Mouse (Mus musculus) neural tube, embryonic 15.5 days (tissue): ENCODE data around the gene Irak4. TPM values are rescaled to one million over a fixed set of nuclear protein-coding genes. Genes with fewer than 3 reads are reported as not detected.

Source experiments
- ATAC-seq: fragments of 200-750 bp; cut with Nextera tagmentation; 2 replicates; pipeline ENCODE4 v1.8.0; 2017; ENCODE audit warnings: mild to moderate bottlenecking, moderate TSS enrichment, moderate library complexity; ENCODE audit not compliant: low FRiP score
- H3K27ac ChIP-seq: fragments of 300-500 bp; sonication (generic); replicated peaks from 2 replicates; pipeline ENCODE4 v1.5.1; 2015; ENCODE audit warnings: mild to moderate bottlenecking, inconsistent platforms
- H3K27me3 ChIP-seq: fragments of 300-500 bp; sonication (generic); replicated peaks from 2 replicates; pipeline ENCODE4 v1.6.1; 2015; ENCODE audit warnings: inconsistent platforms
- H3K36me3 ChIP-seq: fragments of 300-500 bp; sonication (generic); 2 replicates; pipeline ENCODE4 v1.6.1; 2015; ENCODE audit warnings: inconsistent platforms
- H3K4me1 ChIP-seq: fragments of 300-500 bp; sonication (generic); 2 replicates; pipeline ENCODE4 v1.6.1; 2015; ENCODE audit warnings: inconsistent platforms
- H3K4me2 ChIP-seq: fragments of 300-500 bp; sonication (generic); 2 replicates; pipeline ENCODE4 v1.6.1; 2015; ENCODE audit warnings: inconsistent platforms, mild to moderate bottlenecking, moderate library complexity
- H3K4me3 ChIP-seq: fragments of 300-500 bp; sonication (generic); replicated peaks from 2 replicates; pipeline ENCODE4 v1.5.1; 2015; ENCODE audit warnings: mild to moderate bottlenecking, inconsistent platforms
- H3K9ac ChIP-seq: fragments of 300-500 bp; sonication (generic); replicated peaks from 2 replicates; pipeline ENCODE4 v1.6.1; 2015; ENCODE audit warnings: mild to moderate bottlenecking, inconsistent platforms
- H3K9me3 ChIP-seq: fragments of 300-500 bp; sonication (generic); replicated peaks from 2 replicates; pipeline ENCODE4 v1.6.1; 2016; ENCODE audit warnings: inconsistent platforms
- WGBS: fragments of 180-500 bp; shearing (Covaris S2); methylation state at CpG from one replicate; pipeline ENCODE4 v1.1.7; 2015; ENCODE audit warnings: mixed read lengths; 5-methylcytosine and 5-hydroxymethylcytosine counted together
- polyA plus RNA-seq: library from polyadenylated mRNA; unstranded; fragments of >200 nt; fragmentation: Nextera tagmentation; extraction: Ambion mirVana; gene quantifications from 2 replicates; pipeline ENCODE4 v1.2.1, GENCODE M21; 2015

Irak4 gene
- polyA plus RNA-seq, 1 experiment from 2014 or later = 2.0 TPM

DNA sequence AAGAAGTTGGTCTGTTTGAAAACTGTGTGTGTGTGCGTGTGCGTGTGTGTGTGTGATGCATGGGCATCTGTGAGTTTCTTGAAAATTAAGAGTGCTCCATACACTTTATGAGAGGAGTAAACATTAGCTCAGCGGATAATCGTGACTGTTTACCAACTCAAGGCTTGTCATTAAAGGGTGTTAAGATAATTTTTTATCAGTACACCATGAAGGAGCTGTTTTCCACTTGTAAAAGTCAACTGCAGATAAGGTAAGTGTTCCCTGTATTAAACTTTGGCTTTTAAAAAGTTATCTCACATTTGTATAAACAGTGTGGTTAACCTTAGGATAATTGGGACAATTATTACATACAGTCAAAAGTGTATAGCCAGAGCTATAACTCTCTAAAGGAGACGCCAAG lies 11.1 kb upstream of the Irak4 start:
- Histone ChIP-seq H3K27me3 (no peaks in the 10 kb centered on the region), H3K4me3 (no peak overlapping the region), H3K4me1 (no peaks in the 10 kb centered on the region), H3K36me3 (peaks cover 2% of the 10 kb centered on the region; the same call in 1 of the 2 replicates), H3K9me3 (no peaks in the 10 kb centered on the region), H3K4me2 (no peak overlapping the region), H3K9ac (no peak overlapping the region), H3K27ac (no peak overlapping the region)
- 95% methylated on average over 5 of the region's 5 CpGs for WGBS
- no peak for ATAC-seq

DNA sequence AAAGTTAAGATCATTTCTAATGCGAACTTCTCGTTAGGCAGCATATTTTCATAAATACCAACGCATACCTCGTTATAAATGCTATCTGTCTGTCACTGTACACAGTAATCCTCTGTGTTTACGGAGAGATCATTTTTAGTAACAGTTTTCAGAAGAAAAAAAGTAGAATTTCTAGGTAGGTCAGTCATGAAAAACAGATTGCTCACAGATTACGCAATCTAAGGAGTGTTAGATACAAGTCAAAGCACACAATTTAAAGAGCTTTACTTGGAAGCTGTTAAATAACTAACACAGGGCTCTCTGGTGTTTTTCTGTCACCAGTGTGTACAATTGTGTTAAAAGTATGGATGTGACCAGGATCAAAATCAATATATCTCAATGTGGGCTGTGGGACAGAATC lies 10.5 kb upstream of the Irak4 start:
- Histone ChIP-seq H3K9ac (no peak overlapping the region), H3K4me2 (no peak overlapping the region), H3K4me3 (no peak overlapping the region), H3K27me3 (no peaks in the 10 kb centered on the region), H3K27ac (no peak overlapping the region), H3K36me3 (peaks cover 2% of the 10 kb centered on the region; the same call in 1 of the 2 replicates), H3K4me1 (no peaks in the 10 kb centered on the region), H3K9me3 (no peaks in the 10 kb centered on the region)
- 93% methylated on average over 6 of the region's 6 CpGs for WGBS
- ATAC-seq = no peak

DNA sequence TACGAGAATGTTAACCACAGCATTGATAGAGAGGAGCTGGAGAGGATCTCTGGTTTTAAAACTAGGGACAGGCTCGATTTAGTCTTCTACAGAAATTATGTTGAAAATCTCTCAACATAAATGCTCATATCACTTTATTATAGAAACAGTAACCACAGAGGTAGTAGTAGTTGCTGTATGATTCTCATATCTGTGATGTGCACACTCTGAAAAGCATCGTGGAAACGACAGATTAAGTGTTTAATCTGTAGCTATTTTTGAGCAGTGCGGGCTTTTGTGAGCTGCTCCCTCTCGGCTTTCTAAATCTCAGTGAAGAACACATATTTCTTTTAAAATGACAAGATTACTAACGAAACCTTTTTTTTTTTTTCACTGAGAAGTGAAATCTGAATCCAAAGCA lies 7.9 kb upstream of the Irak4 start:
- 90% methylated on average over 7 of the region's 7 CpGs for WGBS
- H3K36me3 ChIP-seq = peaks cover 2% of the 10 kb centered on the region; the same call in 1 of the 2 replicates
- ATAC-seq = no peak
- H3K9ac ChIP-seq = no peak overlapping the region
- H3K9me3 ChIP-seq = no peaks in the 10 kb centered on the region
- no peaks in the 10 kb centered on the region for H3K27me3 ChIP-seq
- H3K4me1 ChIP-seq = no peaks in the 10 kb centered on the region
- H3K27ac ChIP-seq = no peak overlapping the region
- H3K4me2 ChIP-seq = no peak overlapping the region
- no peak overlapping the region for H3K4me3 ChIP-seq

DNA sequence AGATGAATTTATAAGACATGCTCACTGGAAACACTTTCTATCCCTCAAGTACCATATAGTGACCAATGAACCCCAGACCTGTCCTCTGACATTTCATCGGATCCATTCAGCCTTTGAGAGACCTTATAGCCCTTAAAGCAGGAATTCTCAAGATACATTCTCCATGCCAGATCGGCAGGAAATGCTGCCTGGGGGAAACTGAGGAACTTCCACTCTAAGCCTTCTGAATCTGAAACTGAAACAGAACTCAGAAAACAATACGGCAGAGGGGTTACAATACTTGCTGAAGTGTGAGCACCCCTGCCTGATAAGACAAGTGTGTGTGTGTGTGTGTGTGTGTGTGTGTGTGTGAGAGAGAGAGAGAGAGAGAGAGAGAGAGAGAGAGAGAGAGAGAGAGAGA lies 4.1 kb upstream of the Irak4 start:
- no peaks in the 10 kb centered on the region for H3K9me3 ChIP-seq
- no peak overlapping the region for H3K27ac ChIP-seq
- WGBS = 93% methylated on average over 3 of the region's 3 CpGs
- no peaks in the 10 kb centered on the region for H3K27me3 ChIP-seq
- no peak overlapping the region for H3K4me3 ChIP-seq
- H3K4me1 ChIP-seq = peaks cover 11% of the 10 kb centered on the region; the same call in 1 of the 2 replicates
- no peak overlapping the region for H3K9ac ChIP-seq
- no peak for ATAC-seq
- H3K4me2 ChIP-seq = no peak overlapping the region
- H3K36me3 ChIP-seq = no peaks in the 10 kb centered on the region

DNA sequence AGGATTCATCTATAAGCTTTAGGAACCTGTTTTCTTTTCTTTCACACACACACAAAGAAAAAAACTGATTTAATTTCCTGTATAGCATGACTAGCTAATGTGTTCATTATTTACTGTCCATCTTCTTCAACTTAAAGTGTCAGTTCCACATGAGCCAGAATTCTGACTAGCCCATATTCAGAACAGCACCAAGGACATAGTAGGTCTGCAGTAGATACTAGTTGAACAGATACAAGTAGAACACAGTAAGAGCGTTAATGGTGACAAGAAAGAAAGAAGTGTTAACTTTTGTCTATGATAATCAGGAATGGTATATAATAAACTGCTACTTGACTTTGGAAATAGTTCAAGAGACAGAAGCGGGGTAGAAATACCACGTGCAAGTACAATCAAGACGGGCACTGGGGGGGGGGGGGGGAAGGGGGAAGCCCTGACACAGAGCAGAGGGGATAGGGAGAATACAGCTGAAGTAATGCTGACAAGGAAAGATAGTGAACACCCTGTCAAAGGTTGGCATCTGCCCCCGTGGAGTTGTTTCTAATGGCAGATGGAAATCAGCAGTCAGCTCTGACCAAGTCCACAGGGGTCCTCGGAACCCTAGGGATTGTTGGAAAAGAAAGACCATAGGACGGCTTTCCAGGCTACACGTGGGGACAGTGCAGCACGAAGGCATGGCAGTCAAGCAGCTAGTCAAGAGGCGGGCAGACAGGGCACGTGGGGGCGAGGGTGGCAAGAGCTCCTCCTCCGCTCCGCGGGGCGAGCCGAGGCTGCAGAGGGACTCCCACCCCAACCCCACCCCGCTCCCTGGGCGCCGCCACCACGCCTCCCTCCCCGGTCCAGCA lies 655 bp upstream of the Irak4 start:
- no peaks in the 10 kb centered on the region for H3K9me3 ChIP-seq
- ATAC-seq = peak; percentile 92
- H3K4me3 ChIP-seq = peak overlapping the region; percentile 92
- H3K4me2 ChIP-seq = peak overlapping the region; percentile 88
- H3K9ac ChIP-seq = peak overlapping the region; percentile 70
- no peaks in the 10 kb centered on the region for H3K36me3 ChIP-seq
- H3K27ac ChIP-seq = peak overlapping the region; percentile 77
- H3K4me1 ChIP-seq = peaks cover 12% of the 10 kb centered on the region; the same call in 1 of the 2 replicates
- no peaks in the 10 kb centered on the region for H3K27me3 ChIP-seq
- 11% methylated on average over 16 of the region's 22 CpGs for WGBS

DNA sequence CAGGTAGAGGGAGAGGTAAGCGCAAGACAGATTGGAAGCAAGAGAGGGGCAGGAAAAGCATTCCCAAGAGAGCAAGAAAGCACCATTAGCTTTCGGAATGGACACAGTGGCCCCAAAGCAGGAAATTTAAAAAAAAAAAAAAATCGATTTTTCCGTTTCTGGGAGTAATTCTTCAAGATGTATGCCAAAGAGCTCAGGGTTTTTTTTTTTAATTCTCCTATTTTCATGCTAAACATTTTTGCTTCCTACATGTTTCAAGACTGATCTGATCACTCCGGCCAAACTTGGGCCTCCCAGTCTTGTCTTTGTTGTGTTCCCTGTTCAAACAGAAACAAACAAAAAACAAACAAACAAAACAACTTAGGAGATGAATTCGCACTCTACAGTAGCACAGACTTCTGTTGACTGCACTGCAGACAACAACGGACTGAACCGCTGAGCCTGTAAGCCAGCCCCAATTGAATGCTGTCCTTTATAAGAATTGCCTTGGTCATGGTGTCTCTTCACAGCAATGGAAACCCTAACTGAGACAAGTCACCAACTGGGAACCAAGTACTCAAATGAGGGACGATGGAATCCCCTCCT lies 701 bp downstream of the Irak4 start:
- Histone ChIP-seq H3K36me3 (no peaks in the 10 kb centered on the region), H3K27me3 (no peaks in the 10 kb centered on the region), H3K9me3 (no peaks in the 10 kb centered on the region), H3K4me2 (peak overlapping the region; percentile 88), H3K27ac (peak overlapping the region; percentile 77), H3K4me3 (peak overlapping the region; percentile 92), H3K9ac (peak overlapping the region; percentile 70), H3K4me1 (peaks cover 12% of the 10 kb centered on the region; the same call in 1 of the 2 replicates)
- ATAC-seq = no peak
- 38% methylated on average over 9 of the region's 9 CpGs for WGBS

DNA sequence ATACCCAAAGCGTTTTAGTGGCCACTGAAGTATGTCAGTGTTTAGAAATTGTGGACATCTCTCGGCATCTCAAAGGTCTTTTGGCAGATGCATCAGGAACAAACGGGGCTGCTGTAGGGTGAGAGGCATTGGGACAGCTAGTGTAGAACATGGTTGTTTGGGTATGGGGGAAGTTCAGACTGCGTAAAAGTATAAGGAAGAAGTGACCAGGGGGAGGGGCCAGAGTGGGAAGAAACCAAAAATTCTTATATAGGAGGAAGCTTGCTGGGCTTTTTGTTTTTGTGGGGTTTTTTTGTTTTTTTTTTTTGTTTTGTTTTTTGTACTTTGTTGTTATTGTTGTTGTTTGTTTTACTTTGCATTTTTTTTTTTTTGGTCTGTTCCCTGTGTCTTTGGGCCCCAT lies 1.4 kb downstream of the Irak4 start:
- ATAC-seq = no peak
- Histone ChIP-seq H3K36me3 (0 out of 2 replicates have a peak, but pooled peaks cover under 1% of the 10 kb centered on the region), H3K4me3 (no peak overlapping the region), H3K27ac (no peak overlapping the region), H3K9me3 (no peaks in the 10 kb centered on the region), H3K27me3 (no peaks in the 10 kb centered on the region), H3K4me1 (peaks cover 12% of the 10 kb centered on the region; the same call in 1 of the 2 replicates), H3K9ac (no peak overlapping the region), H3K4me2 (no peak overlapping the region)
- 90% methylated on average over 4 of the region's 4 CpGs for WGBS

DNA sequence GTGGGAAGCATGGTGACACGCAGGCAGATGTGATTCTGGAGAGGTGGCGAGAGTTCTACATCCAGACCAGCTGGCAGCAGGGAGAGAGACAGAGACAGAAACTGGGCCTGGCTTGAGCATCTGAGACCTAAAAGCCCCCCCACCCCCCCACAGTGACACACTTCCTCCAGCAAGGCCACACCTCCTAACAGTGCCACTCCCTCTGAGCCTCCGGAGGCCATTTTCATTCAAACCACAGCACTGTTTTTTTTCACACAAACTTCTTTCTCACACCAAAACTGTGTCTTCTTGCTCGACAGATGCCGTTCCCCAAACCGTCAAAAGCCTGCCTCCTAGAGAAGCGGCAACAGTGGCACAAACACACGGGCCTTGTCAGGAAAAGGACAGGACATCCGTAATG lies 10.1 kb downstream of the Irak4 start:
- Histone ChIP-seq H3K36me3 (0 out of 2 replicates have a peak, but pooled peaks cover 3% of the 10 kb centered on the region), H3K27me3 (no peaks in the 10 kb centered on the region), H3K4me2 (no peak overlapping the region), H3K4me3 (no peak overlapping the region), H3K9ac (no peak overlapping the region), H3K9me3 (0 out of 2 replicates have a peak, but pooled peaks cover 4% of the 10 kb centered on the region), H3K4me1 (no peaks in the 10 kb centered on the region), H3K27ac (no peak overlapping the region)
- 94% methylated on average over 9 of the region's 9 CpGs for WGBS
- no peak for ATAC-seq

DNA sequence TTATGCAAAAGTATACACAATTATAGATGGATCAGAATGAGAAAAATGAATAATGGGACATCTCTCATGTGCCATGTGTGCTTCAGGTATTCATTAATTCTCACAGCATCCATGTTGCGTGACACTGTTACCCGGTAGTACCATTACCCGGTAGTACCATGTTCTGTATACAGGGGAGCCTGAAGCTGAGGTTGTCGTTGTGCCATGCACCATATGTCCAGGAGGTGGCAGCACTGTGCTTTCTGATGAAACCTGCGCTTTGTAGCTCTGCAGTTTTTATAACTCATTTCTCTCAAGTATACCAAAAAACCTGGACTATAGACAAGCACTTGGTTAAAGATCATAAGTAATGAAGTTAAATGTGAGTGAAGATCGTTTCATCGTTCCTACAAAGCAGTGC lies 14.0 kb downstream of the Irak4 start:
- H3K4me1 ChIP-seq = no peaks in the 10 kb centered on the region
- 21% methylated on average over 7 of the region's 7 CpGs for WGBS
- H3K4me3 ChIP-seq = no peak overlapping the region
- no peak overlapping the region for H3K27ac ChIP-seq
- no peak overlapping the region for H3K9ac ChIP-seq
- no peaks in the 10 kb centered on the region for H3K9me3 ChIP-seq
- no peaks in the 10 kb centered on the region for H3K36me3 ChIP-seq
- 0 out of 2 replicates have a peak, but pooled peaks have one; percentile 35 for ATAC-seq
- no peak overlapping the region for H3K4me2 ChIP-seq
- no peaks in the 10 kb centered on the region for H3K27me3 ChIP-seq

DNA sequence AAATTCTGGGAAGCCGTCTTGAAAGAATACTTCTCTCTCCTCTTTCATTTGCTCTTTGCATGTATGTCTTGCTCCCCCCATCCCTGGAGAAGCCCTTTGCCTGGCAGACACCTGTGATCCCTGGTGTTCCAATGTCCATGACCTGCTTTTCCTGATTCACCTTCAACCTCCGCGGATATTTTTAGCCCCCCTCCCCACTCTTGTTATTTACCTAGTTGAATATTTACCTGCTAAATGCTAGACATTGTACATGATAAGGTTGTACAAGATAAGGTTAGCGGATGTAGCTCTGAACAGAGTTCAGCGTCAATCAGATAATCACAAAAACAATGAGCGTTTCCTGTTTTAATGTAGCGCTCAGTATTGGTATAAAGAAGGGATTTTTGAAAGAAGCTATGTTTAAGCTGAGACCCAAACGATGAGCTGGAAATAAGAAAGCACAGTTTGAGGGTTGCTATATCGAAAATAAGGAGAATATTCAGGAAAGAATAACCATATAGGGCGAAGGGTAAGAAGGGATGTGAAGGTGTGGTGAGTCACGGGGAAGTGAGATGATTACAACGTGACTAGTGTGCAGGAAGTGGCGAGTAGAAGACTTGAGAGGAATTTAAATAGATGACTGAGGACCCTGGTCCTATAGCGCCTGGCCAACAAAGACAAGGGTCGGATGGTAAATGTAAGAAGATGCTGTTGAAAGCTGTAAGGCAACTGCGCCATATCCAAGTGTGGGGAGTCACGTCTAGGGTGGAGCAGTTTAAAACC lies 15.6 kb downstream of the Irak4 start:
- WGBS = 86% methylated on average over 17 of the region's 17 CpGs
- Histone ChIP-seq H3K4me3 (no peak overlapping the region), H3K9ac (no peak overlapping the region), H3K27me3 (no peaks in the 10 kb centered on the region), H3K36me3 (no peaks in the 10 kb centered on the region), H3K9me3 (no peaks in the 10 kb centered on the region), H3K4me1 (no peaks in the 10 kb centered on the region), H3K4me2 (no peak overlapping the region), H3K27ac (no peak overlapping the region)
- ATAC-seq = no peak

DNA sequence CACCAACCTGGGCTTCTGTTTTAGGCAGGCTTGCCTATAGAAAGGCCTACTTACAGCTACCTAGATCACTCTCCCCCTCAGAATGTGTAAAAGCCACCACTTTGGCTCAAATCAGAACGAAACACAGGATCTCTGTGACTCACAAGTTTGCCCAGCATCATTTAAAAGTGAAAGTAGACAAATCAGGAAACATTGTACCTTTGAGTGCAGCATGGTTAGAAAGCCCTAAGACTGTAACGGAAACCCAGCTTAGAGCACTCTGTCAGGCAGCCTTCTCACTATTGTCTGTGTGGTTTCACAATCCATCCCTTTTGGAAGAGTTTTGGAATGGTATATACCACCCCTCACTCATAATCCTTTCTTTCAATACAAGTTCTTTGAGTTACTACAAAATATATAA lies 21.5 kb downstream of the Irak4 start:
- Histone ChIP-seq H3K27me3 (no peaks in the 10 kb centered on the region), H3K9ac (no peak overlapping the region), H3K27ac (no peak overlapping the region), H3K4me1 (no peaks in the 10 kb centered on the region), H3K36me3 (no peaks in the 10 kb centered on the region), H3K4me3 (no peak overlapping the region), H3K9me3 (no peaks in the 10 kb centered on the region), H3K4me2 (no peak overlapping the region)
- 95% methylated on average over 2 of the region's 2 CpGs for WGBS
- ATAC-seq = no peak
